Mouse (Mus musculus) brain, embryonic 14.5 days (tissue): ENCODE measurements at regions not wholly inside any gene's neighbourhood (a gene's known extent, or its start where the extent isn't known, plus 50 kb on each side); places are given as distances from the start of the nearest gene placed in this dataset.

Source experiments
- DNase-seq: peaks from one replicate; pipeline ENCODE4 v3.0.0-alpha.2; 2011; ENCODE audit warnings: low read depth
- CTCF ChIP-seq: fragments of 200-500 bp; IDR thresholded peaks from 2 replicates; pipeline ENCODE4 v1.5.1; 2012; ENCODE audit warnings: inconsistent platforms, mild to moderate bottlenecking, moderate library complexity, borderline replicate concordance; ENCODE audit not compliant: insufficient read depth, insufficient read length; ENCODE audit errors: extremely low read depth
- POLR2A ChIP-seq: fragments of 200-500 bp; IDR thresholded peaks from 2 replicates; pipeline ENCODE4 v1.6.1; 2012; ENCODE audit warnings: mild to moderate bottlenecking, inconsistent platforms, borderline replicate concordance; ENCODE audit not compliant: poor library complexity, insufficient read depth, insufficient read length, severe bottlenecking; ENCODE audit errors: extremely low read depth

GRCm38 (mm10) chr7:51791561-51791863 is 70.3 kb upstream of the Gas2 start:
- TF ChIP-seq POLR2A = no peak
- TF ChIP-seq CTCF = no peak
- DNase-seq = no peak
